Mouse (Mus musculus): ENCODE measurements around the gene Prss50. TPM values are rescaled to one million over a fixed set of nuclear protein-coding genes. Genes with fewer than 3 reads are reported as not detected.
A peak's percentile ranks its signal among the peaks of the same experiment; 100 is the strongest.

Gene Prss50
- polyA plus RNA-seq, 1 experiment from 2014 or later: 0.85 TPM

DNA sequence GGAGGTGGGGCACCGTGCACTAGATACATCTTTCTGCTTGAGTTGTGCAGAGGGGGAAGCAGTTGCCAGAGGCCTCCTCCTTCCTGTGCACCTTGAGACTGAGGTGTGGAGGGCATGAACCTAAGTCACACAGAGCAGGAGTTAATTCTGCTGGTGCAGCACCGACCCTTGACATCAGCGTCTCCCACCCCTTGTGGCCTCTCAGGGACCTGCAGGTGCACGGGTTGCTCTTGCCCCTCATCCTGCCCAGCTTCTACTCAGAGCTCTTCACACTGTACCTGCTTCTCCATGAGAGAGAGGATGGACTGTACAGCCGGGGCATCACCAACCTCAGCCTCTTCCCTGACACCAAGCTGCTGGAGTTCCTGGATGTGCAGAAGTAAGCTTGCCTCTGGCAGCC, 37.7 kb downstream of the Prss50 start:
- peaks cover 19% of the 10 kb centered on the region for H3K4me1 ChIP-seq
- H3K27ac ChIP-seq (replicated peaks): no peak overlapping the region; the same call in 1 of the 2 replicates
- DNase-seq (ENCODE audit: low spot score): no peak
- H3K4me3 ChIP-seq: no peak overlapping the region
- peaks cover 21% of the 10 kb centered on the region for H3K27me3 ChIP-seq (ENCODE audit: low read depth, poor library complexity, severe bottlenecking)
- H3K36me3 ChIP-seq: no peaks in the 10 kb centered on the region
- H3K9me3 ChIP-seq (replicated peaks): no peaks in the 10 kb centered on the region
- whole genome bisulfite sequencing: 65% methylated on average over 5 of the region's 5 CpGs

DNA sequence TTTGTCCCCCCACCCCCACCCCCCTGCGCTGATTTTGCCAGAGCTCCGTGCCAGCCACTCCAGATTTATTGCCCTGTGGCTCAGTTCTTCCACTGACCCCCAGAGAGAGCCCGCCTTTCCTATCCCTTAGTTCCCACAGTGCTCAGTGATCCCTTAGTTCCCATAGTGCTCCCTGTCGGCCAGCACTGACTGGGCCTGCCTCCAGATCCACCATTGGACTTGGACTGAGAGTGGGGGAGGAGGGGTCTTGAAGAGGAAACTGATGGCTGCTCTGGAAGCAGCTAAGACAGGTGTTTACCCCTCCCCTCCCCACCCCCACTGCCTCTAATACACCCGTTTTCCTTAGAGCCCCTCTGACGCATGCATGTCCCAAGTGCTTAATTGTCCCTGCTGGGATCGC, 38.2 kb downstream of the Prss50 start:
- H3K36me3 ChIP-seq: no peaks in the 10 kb centered on the region
- WGBS: 23% methylated on average over 7 of the region's 7 CpGs
- H3K27me3 ChIP-seq (ENCODE audit: low read depth, poor library complexity, severe bottlenecking): peaks cover 21% of the 10 kb centered on the region
- peak overlapping the region; percentile 35 for H3K4me3 ChIP-seq
- H3K9me3 ChIP-seq (replicated peaks): no peaks in the 10 kb centered on the region
- H3K4me1 ChIP-seq: peaks cover 15% of the 10 kb centered on the region
- peak overlapping the region; percentile 53; the same call in 1 of the 2 replicates for H3K27ac ChIP-seq (replicated peaks)
- no peak for DNase-seq (ENCODE audit: low spot score)

DNA sequence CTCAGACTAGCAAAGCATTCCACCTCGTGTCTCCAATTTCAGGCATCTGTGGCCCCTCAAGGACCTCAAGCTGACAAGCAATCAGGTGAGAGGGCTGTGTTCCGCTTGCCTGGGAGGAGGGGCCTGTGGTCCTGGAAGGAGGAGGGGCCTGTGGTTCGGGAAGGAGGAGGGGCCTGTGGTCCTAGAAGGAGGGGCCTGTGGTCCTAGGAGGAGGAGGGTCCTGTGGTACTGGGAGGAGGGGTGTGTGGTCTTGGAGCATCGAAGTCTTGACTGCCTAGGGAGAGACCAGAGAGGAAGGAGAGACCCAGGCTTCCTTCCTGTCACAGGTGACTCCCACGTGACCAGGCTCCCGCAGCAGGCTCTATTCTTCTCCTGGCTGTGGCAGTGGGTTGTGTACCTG, 38.8 kb downstream of the Prss50 start:
- Histone ChIP-seq H3K27me3 (ENCODE audit: low read depth, poor library complexity, severe bottlenecking) (peaks cover 21% of the 10 kb centered on the region), H3K9me3 (replicated peaks) (no peaks in the 10 kb centered on the region), H3K4me3 (peak overlapping the region; percentile 35), H3K27ac (replicated peaks) (peak overlapping the region; percentile 53; the same call in 1 of the 2 replicates), H3K36me3 (no peaks in the 10 kb centered on the region), H3K4me1 (peaks cover 15% of the 10 kb centered on the region)
- WGBS: 7% methylated on average over 6 of the region's 6 CpGs
- DNase-seq (ENCODE audit: low spot score): peak; percentile 45

DNA sequence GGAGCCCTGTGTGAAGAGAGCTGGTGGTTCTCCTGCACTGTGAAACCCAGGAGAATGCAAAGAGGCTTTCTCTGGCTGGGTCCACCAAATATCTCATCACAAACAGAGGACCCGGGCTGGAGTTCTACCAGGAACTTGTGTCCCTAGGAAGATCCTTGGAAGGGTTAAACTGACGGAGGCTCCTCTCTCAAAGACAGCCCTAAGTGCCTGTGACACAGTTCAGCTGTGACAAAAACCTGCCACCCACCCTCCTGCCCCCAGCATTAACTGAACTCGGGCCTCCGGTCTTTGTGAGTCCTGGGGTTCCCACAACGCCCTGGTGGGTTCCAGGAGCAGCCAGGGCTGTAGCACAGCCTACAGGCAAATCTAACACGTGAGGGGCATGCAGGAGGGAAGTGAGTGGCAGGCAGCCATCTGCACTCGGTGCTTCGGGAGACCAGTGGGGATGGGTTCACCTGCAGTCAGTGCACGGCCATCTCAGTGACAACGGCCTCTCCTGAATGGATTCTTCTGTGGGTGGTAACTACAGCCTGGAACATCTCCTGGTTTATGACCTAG, 41.8 kb downstream of the Prss50 start:
- H3K4me1 ChIP-seq: peaks cover 15% of the 10 kb centered on the region
- peaks cover 11% of the 10 kb centered on the region for H3K27me3 ChIP-seq (ENCODE audit: low read depth, poor library complexity, severe bottlenecking)
- no peak overlapping the region for H3K4me3 ChIP-seq
- H3K36me3 ChIP-seq: no peaks in the 10 kb centered on the region
- no peak for DNase-seq (ENCODE audit: low spot score)
- H3K9me3 ChIP-seq (replicated peaks): no peaks in the 10 kb centered on the region
- 73% methylated on average over 10 of the region's 10 CpGs for WGBS
- no peak overlapping the region for H3K27ac ChIP-seq (replicated peaks)

DNA sequence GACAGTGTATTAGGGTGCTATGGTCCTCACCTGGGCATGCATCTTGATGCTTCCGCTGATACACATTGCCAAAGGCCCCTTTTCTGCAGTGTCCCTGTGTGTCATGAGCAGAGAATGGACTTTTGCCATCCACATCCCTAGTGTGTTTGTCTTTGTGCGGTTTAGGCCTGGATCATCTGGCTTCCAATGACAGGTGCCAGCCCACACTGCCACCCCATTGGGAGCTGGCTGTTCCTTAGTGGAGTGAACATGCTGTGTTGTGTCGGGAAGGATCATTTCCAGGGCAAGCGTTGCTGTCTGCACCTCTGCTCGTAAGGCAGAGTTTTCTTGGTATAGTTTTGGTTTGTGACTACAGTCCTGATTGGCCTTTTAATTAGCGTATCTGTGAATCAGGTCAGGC, 43.4 kb downstream of the Prss50 start:
- no peak overlapping the region for H3K4me3 ChIP-seq
- no peak overlapping the region for H3K27ac ChIP-seq (replicated peaks)
- no peak for DNase-seq (ENCODE audit: low spot score)
- no peaks in the 10 kb centered on the region for H3K36me3 ChIP-seq
- H3K4me1 ChIP-seq: peaks cover 8% of the 10 kb centered on the region
- H3K27me3 ChIP-seq (ENCODE audit: low read depth, poor library complexity, severe bottlenecking): no peaks in the 10 kb centered on the region
- no peaks in the 10 kb centered on the region for H3K9me3 ChIP-seq (replicated peaks)
- WGBS: 91% methylated on average over 6 of the region's 6 CpGs

DNA sequence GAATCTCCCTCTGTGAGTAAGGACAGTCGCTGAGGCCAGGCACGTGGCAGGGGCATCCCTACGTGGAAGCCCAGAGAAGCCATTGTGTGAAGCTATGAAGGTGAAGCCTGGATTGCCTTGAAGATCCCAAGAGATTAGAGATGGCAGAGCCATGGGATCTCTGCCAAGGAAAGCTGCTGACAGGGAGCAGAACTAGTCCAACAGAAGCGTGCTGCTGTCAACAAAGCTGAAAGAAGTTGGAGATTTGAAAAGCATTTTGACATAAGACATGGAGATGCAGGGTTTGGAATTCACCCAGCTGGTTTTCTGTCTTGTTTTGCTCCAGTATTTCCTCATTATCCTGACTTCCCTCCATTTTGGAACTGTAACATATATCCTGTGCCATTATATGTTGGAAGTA, 44.5 kb downstream of the Prss50 start:
- no peaks in the 10 kb centered on the region for H3K27me3 ChIP-seq (ENCODE audit: low read depth, poor library complexity, severe bottlenecking)
- H3K4me3 ChIP-seq: no peak overlapping the region
- no peaks in the 10 kb centered on the region for H3K36me3 ChIP-seq
- H3K27ac ChIP-seq (replicated peaks): no peak overlapping the region
- no peaks in the 10 kb centered on the region for H3K4me1 ChIP-seq
- peaks cover 2% of the 10 kb centered on the region for H3K9me3 ChIP-seq (replicated peaks)
- WGBS: 93% methylated on average over 4 of the region's 4 CpGs
- DNase-seq (ENCODE audit: low spot score): no peak

DNA sequence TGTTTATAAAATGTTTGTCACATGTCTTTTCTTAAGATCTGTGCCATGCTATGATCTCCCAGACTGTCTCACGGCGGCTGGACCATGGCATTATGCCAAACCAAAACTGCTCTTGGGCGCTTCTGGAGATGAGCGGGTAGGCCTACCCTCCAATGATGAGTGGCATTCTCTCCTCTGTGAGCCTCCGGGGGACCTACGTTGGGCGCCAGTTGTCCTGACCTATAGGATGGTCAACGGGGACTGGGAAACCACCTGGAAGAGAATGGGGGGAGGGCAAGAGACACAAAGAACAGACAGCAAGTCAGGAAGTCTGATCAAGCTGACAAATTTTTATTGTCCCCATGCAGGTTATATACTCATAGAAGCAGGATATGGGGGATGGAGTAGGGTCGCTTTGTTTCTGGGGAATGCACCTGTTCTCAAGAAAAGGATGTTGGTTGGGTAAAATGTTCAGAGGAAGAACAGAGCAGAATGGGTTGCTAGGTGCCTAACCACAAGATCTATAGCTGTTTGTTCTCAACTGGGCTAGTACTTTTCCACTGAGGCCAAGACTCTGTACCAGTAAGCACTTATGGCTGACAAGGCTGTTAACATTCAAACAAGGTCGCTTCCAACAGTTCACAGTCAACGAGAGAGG, 49.6 kb downstream of the Prss50 start:
- H3K4me1 ChIP-seq: no peaks in the 10 kb centered on the region
- no peak for DNase-seq (ENCODE audit: low spot score)
- H3K27me3 ChIP-seq (ENCODE audit: low read depth, poor library complexity, severe bottlenecking): no peaks in the 10 kb centered on the region
- no peak overlapping the region for H3K27ac ChIP-seq (replicated peaks)
- WGBS: 93% methylated on average over 11 of the region's 11 CpGs
- H3K36me3 ChIP-seq: no peaks in the 10 kb centered on the region
- H3K4me3 ChIP-seq: no peak overlapping the region
- peaks cover 6% of the 10 kb centered on the region for H3K9me3 ChIP-seq (replicated peaks)

DNA sequence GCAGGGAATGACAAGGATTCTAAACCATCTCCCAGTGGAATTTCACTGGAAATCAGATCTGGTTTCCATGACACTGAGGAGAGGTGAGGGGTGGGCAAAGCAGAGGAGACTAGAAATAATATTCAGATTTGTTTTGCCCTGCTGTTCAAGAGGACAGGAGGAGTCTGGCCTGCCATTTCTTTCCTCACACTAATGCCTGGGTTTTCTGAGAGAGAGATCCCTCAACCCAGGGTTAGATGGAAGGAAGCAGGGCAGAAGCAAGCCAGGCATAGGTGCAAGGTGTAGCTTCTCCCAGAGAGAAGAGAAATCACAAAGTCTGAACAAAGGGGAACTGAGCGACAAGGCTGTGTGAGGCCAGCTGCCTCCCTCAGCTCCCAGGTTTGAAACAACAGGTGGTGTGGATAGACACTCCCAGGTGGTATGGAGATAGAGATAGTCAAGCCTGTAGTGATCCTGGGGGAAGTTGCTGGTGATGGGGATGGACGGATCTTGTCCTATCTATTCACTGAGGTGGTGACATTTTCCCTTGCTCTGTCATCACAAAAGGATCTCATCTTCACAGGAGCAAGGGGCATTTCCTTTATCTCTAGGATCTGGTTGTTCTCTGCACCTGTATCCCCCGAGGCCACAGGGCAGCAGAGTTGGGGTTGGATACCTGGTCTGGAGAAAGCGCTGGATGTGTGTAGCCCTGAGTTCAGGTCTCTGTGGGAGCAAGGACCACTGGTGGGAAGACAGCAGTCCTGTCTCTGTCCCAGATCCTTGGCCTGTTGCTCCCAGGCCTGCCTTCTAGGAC, 50.3 kb downstream of the Prss50 start:
- no peaks in the 10 kb centered on the region for H3K4me1 ChIP-seq
- H3K36me3 ChIP-seq: no peaks in the 10 kb centered on the region
- no peaks in the 10 kb centered on the region for H3K27me3 ChIP-seq (ENCODE audit: low read depth, poor library complexity, severe bottlenecking)
- H3K9me3 ChIP-seq (replicated peaks): peaks cover 6% of the 10 kb centered on the region
- WGBS: 87% methylated on average over 4 of the region's 4 CpGs
- H3K27ac ChIP-seq (replicated peaks): no peak overlapping the region
- H3K4me3 ChIP-seq: no peak overlapping the region
- no peak for DNase-seq (ENCODE audit: low spot score)

DNA sequence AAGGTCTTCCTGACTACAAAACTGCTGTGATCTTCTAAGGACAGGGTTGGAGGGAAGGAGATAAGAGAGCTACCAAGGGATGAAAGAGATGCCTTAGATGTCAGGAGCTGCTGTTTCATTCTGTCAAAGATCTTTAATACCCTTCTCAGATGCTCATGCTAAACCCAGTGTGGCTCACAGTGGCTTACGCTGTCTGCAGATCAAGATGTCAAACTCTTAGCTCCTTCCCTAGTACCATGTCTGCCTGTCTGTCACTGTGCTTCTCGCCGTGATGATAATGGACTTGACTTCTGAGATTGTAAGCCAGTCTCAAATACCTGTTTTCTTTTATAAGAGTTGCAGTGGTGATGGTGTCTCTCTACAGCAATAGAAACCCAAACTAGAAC, 50.9 kb downstream of the Prss50 start:
- Histone ChIP-seq H3K27ac (replicated peaks) (no peak overlapping the region), H3K4me1 (no peaks in the 10 kb centered on the region), H3K4me3 (no peak overlapping the region), H3K9me3 (replicated peaks) (peaks cover 6% of the 10 kb centered on the region), H3K36me3 (no peaks in the 10 kb centered on the region), H3K27me3 (ENCODE audit: low read depth, poor library complexity, severe bottlenecking) (no peaks in the 10 kb centered on the region)
- WGBS: 90% methylated on average over 3 of the region's 3 CpGs
- no peak for DNase-seq (ENCODE audit: low spot score)

DNA sequence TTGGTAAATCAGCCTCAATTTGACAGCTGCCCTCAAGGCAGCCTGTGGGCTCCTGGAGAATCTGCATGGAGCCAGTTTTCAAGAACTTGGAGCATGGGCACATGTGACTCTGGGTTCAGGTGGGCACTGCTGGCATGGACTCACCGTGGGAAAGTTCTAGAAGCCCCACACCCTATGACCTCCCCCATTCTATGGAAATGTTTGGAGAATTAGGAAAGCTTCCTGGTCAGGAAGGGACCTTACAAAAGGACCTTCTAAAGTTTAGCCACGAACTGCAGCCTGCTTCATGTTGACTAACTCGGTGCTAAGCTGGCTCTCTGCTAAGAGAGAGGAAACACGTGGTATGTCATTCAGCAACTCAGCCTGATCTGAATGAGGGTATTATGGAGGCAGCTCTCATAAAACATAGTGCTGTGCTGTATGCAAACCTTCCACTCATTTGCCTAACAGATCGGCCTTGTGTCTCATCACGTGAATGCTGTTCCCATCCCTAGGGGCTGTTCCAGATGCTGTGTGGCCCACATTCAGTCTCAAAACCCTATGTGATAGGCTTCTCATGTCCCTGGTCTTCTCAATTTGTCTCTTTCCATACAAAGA, 51.7 kb downstream of the Prss50 start:
- H3K36me3 ChIP-seq: no peaks in the 10 kb centered on the region
- peaks cover 6% of the 10 kb centered on the region for H3K9me3 ChIP-seq (replicated peaks)
- DNase-seq (ENCODE audit: low spot score): no peak
- no peak overlapping the region for H3K27ac ChIP-seq (replicated peaks)
- H3K4me1 ChIP-seq: no peaks in the 10 kb centered on the region
- 85% methylated on average over 6 of the region's 6 CpGs for WGBS
- no peaks in the 10 kb centered on the region for H3K27me3 ChIP-seq (ENCODE audit: low read depth, poor library complexity, severe bottlenecking)
- no peak overlapping the region for H3K4me3 ChIP-seq

Measured in midbrain, embryonic 10.5 days (tissue).